Mouse (Mus musculus) embryonic facial prominence, embryonic 15.5 days (tissue): ENCODE results near the gene Sox4. TPM values are rescaled to one million over a fixed set of nuclear protein-coding genes. Genes with fewer than 3 reads are reported as not detected.

Source experiments
- ATAC-seq: fragments of 200-750 bp; cut with Nextera tagmentation; 2 replicates; pipeline ENCODE4 v1.8.0; 2017; ENCODE audit warnings: low read depth, moderate TSS enrichment; ENCODE audit not compliant: insufficient number of reproducible peaks, low FRiP score, low TSS enrichment
- H3K27ac ChIP-seq: fragments of 300-500 bp; sonication (generic); replicated peaks from 2 replicates; pipeline ENCODE4 v1.5.1; 2015; ENCODE audit warnings: mild to moderate bottlenecking, inconsistent platforms
- H3K27me3 ChIP-seq: fragments of 300-500 bp; sonication (generic); 2 replicates; pipeline ENCODE4 v1.6.1; 2015; ENCODE audit warnings: inconsistent platforms
- H3K36me3 ChIP-seq: fragments of 300-500 bp; sonication (generic); 2 replicates; pipeline ENCODE4 v1.6.1; 2015; ENCODE audit warnings: mild to moderate bottlenecking, inconsistent platforms
- H3K4me1 ChIP-seq: fragments of 300-500 bp; sonication (generic); 2 replicates; pipeline ENCODE4 v1.6.1; 2015; ENCODE audit warnings: inconsistent platforms
- H3K4me2 ChIP-seq: fragments of 300-500 bp; sonication (generic); replicated peaks from 2 replicates; pipeline ENCODE4 v1.6.1; 2015; ENCODE audit warnings: mild to moderate bottlenecking, inconsistent platforms
- H3K4me3 ChIP-seq: fragments of 300-500 bp; sonication (generic); replicated peaks from 2 replicates; pipeline ENCODE4 v1.5.1; 2015; ENCODE audit warnings: mild to moderate bottlenecking, inconsistent platforms
- H3K9ac ChIP-seq: fragments of 300-500 bp; sonication (generic); 2 replicates; pipeline ENCODE4 v1.6.1; 2015; ENCODE audit warnings: inconsistent platforms
- H3K9me3 ChIP-seq: fragments of 300-500 bp; sonication (generic); replicated peaks from 2 replicates; pipeline ENCODE4 v1.6.1; 2016; ENCODE audit warnings: inconsistent platforms
- WGBS: fragments of 180-500 bp; shearing (Covaris S2); methylation state at CpG from one replicate; pipeline ENCODE4 v1.1.7; 2015; 5-methylcytosine and 5-hydroxymethylcytosine counted together
- polyA plus RNA-seq: library from polyadenylated mRNA; unstranded; fragments of >200 nt; fragmentation: Nextera tagmentation; extraction: Ambion mirVana; gene quantifications from 2 replicates; pipeline ENCODE4 v1.2.1, GENCODE M21; 2015

Gene Sox4
- polyA plus RNA-seq, 1 experiment from 2014 or later: 58.5 TPM

GRCm38 (mm10) chr13:28945681-28946080 is 7.8 kb downstream of the Sox4 start:
- Histone ChIP-seq H3K4me2 (no peak overlapping the region), H3K36me3 (no peaks in the 10 kb centered on the region), H3K4me1 (peaks cover 27% of the 10 kb centered on the region), H3K27me3 (no peaks in the 10 kb centered on the region), H3K27ac (no peak overlapping the region), H3K9me3 (no peaks in the 10 kb centered on the region), H3K9ac (no peak overlapping the region), H3K4me3 (no peak overlapping the region)
- 87% methylated on average over 5 of the region's 5 CpGs for WGBS
- no peak for ATAC-seq

GRCm38 (mm10) chr13:28942926-28943325 is 10.6 kb downstream of the Sox4 start:
- H3K27me3 ChIP-seq: no peaks in the 10 kb centered on the region
- H3K9ac ChIP-seq: no peak overlapping the region
- 67% methylated on average over 4 of the region's 4 CpGs for WGBS
- H3K4me3 ChIP-seq: no peak overlapping the region
- no peaks in the 10 kb centered on the region for H3K36me3 ChIP-seq
- ATAC-seq: no peak
- no peaks in the 10 kb centered on the region for H3K9me3 ChIP-seq
- H3K27ac ChIP-seq: no peak overlapping the region
- no peak overlapping the region for H3K4me2 ChIP-seq
- peaks cover 19% of the 10 kb centered on the region for H3K4me1 ChIP-seq

- Histone ChIP-seq H3K9ac (no peak overlapping the region), H3K27ac (0 out of 2 replicates have a peak overlapping the region, but pooled peaks have one; percentile 17)
- no peak for ATAC-seq
Observed at GRCm38 (mm10) chr13:28941983-28942630, 11.4 kb downstream of the Sox4 start.

GRCm38 (mm10) chr13:28933375-28933774 is 20.1 kb downstream of the Sox4 start:
- no peaks in the 10 kb centered on the region for H3K27me3 ChIP-seq
- H3K9me3 ChIP-seq: no peaks in the 10 kb centered on the region
- 80% methylated on average over 8 of the region's 8 CpGs for WGBS
- H3K36me3 ChIP-seq: no peaks in the 10 kb centered on the region
- peaks cover 12% of the 10 kb centered on the region for H3K4me1 ChIP-seq
- ATAC-seq: no peak
- H3K4me2 ChIP-seq: no peak overlapping the region
- no peak overlapping the region for H3K9ac ChIP-seq
- no peak overlapping the region for H3K4me3 ChIP-seq
- no peak overlapping the region for H3K27ac ChIP-seq

More at GRCm38 (mm10) chr13:28941983-28942630, 11.4 kb downstream of the Sox4 start:
- no peaks in the 10 kb centered on the region for H3K9me3 ChIP-seq
- WGBS: 29% methylated on average over 4 of the region's 4 CpGs
- no peaks in the 10 kb centered on the region for H3K36me3 ChIP-seq
- H3K4me2 ChIP-seq: no peak overlapping the region
- no peaks in the 10 kb centered on the region for H3K27me3 ChIP-seq
- H3K4me1 ChIP-seq: peaks cover 13% of the 10 kb centered on the region; the same call in 1 of the 2 replicates
- H3K4me3 ChIP-seq: no peak overlapping the region

- H3K4me2 ChIP-seq: no peak overlapping the region
- no peak for ATAC-seq
- H3K4me1 ChIP-seq: peaks cover 12% of the 10 kb centered on the region
- no peaks in the 10 kb centered on the region for H3K9me3 ChIP-seq
- H3K27ac ChIP-seq: no peak overlapping the region
- H3K27me3 ChIP-seq: no peaks in the 10 kb centered on the region
- 28% methylated on average over 3 of the region's 3 CpGs for WGBS
- no peaks in the 10 kb centered on the region for H3K36me3 ChIP-seq
- H3K9ac ChIP-seq: no peak overlapping the region
- H3K4me3 ChIP-seq: no peak overlapping the region
Observed at GRCm38 (mm10) chr13:28931776-28932175, 21.7 kb downstream of the Sox4 start.

- no peak for ATAC-seq
- Histone ChIP-seq H3K36me3 (no peaks in the 10 kb centered on the region), H3K9ac (no peak overlapping the region), H3K27me3 (no peaks in the 10 kb centered on the region), H3K4me2 (no peak overlapping the region), H3K27ac (no peak overlapping the region), H3K4me1 (peaks cover 12% of the 10 kb centered on the region), H3K4me3 (no peak overlapping the region), H3K9me3 (no peaks in the 10 kb centered on the region)
- 75% methylated on average over 3 of the region's 3 CpGs for WGBS
Observed at GRCm38 (mm10) chr13:28931266-28931665, 22.2 kb downstream of the Sox4 start.

- 43% methylated on average over 4 of the region's 4 CpGs for WGBS
Observed at GRCm38 (mm10) chr13:28930364-28930763, 23.1 kb downstream of the Sox4 start.

GRCm38 (mm10) chr13:28929936-28930335 is 23.6 kb downstream of the Sox4 start:
- no peak overlapping the region for H3K4me2 ChIP-seq
- no peak overlapping the region for H3K27ac ChIP-seq
- H3K36me3 ChIP-seq: no peaks in the 10 kb centered on the region
- WGBS: 19% methylated on average over 3 of the region's 3 CpGs
- no peaks in the 10 kb centered on the region for H3K27me3 ChIP-seq
- ATAC-seq: no peak
- H3K4me3 ChIP-seq: no peak overlapping the region
- peaks cover 7% of the 10 kb centered on the region for H3K4me1 ChIP-seq
- no peak overlapping the region for H3K9ac ChIP-seq
- H3K9me3 ChIP-seq: no peaks in the 10 kb centered on the region

More at GRCm38 (mm10) chr13:28930364-28930763, 23.1 kb downstream of the Sox4 start:
- Histone ChIP-seq H3K4me3 (no peak overlapping the region), H3K36me3 (no peaks in the 10 kb centered on the region), H3K4me2 (no peak overlapping the region), H3K4me1 (peaks cover 9% of the 10 kb centered on the region), H3K27me3 (no peaks in the 10 kb centered on the region), H3K9me3 (no peaks in the 10 kb centered on the region), H3K27ac (no peak overlapping the region), H3K9ac (no peak overlapping the region)
- ATAC-seq: peak; percentile 34; the same call in 1 of the 2 replicates

- Histone ChIP-seq H3K4me2 (no peak overlapping the region), H3K9ac (no peak overlapping the region), H3K27me3 (no peaks in the 10 kb centered on the region), H3K36me3 (no peaks in the 10 kb centered on the region), H3K9me3 (no peaks in the 10 kb centered on the region), H3K27ac (no peak overlapping the region), H3K4me1 (no peaks in the 10 kb centered on the region), H3K4me3 (no peak overlapping the region)
- no peak for ATAC-seq
- WGBS: 89% methylated on average over 3 of the region's 3 CpGs
Observed at GRCm38 (mm10) chr13:28923136-28923535, 30.4 kb downstream of the Sox4 start.

- H3K9ac ChIP-seq: no peak overlapping the region
- 69% methylated on average over 10 of the region's 10 CpGs for WGBS
- H3K4me2 ChIP-seq: no peak overlapping the region
- no peaks in the 10 kb centered on the region for H3K27me3 ChIP-seq
- H3K9me3 ChIP-seq: no peaks in the 10 kb centered on the region
- H3K36me3 ChIP-seq: no peaks in the 10 kb centered on the region
- ATAC-seq: no peak
- no peak overlapping the region for H3K4me3 ChIP-seq
- H3K4me1 ChIP-seq: no peaks in the 10 kb centered on the region
- H3K27ac ChIP-seq: no peak overlapping the region
Observed at GRCm38 (mm10) chr13:28917379-28918250, 35.9 kb downstream of the Sox4 start.

- Histone ChIP-seq H3K4me1 (no peaks in the 10 kb centered on the region), H3K27ac (no peak overlapping the region), H3K9me3 (no peaks in the 10 kb centered on the region), H3K9ac (no peak overlapping the region), H3K36me3 (no peaks in the 10 kb centered on the region), H3K4me2 (no peak overlapping the region), H3K27me3 (no peaks in the 10 kb centered on the region), H3K4me3 (no peak overlapping the region)
- no peak for ATAC-seq
- 81% methylated on average over 6 of the region's 6 CpGs for WGBS
Observed at GRCm38 (mm10) chr13:28913656-28914055, 39.9 kb downstream of the Sox4 start.
